8 mouse cellular contexts compared by ENCODE assay signal in genomic region chr14:46885429-46885755, GRCm38 (mm10). TPM values are rescaled to one million over a fixed set of nuclear protein-coding genes. Genes with fewer than 3 reads are reported as not detected.
A peak's percentile ranks its signal among the peaks of the same experiment; 100 is the strongest.
DNase-seq lines count a peak whose midpoint lies in the region; ATAC-seq lines count a peak whose summit lies in the region.

No protein-coding gene starts in this region.

- peak overlapping the region; percentile 67 for H3K4me3 ChIP-seq in kidney, embryonic 14.5 days (ENCODE audit: low read length)
- peak overlapping the region; percentile 76 for H3K4me3 ChIP-seq in forebrain, embryonic 10.5 days
- peak overlapping the region; percentile 70 for H3K4me3 ChIP-seq in intestine, embryonic 16.5 days (ENCODE audit: low read length)
- peak overlapping the region; percentile 55 for H3K4me3 ChIP-seq in neural tube, embryonic 12.5 days

- H3K27me3 ChIP-seq in kidney, embryonic 14.5 days (ENCODE audit: control insufficient read depth, insufficient read depth, low read length): no peaks in the 10 kb centered on the region
- H3K27me3 ChIP-seq in forebrain, embryonic 10.5 days (ENCODE audit: poor library complexity, severe bottlenecking): peaks cover 24% of the 10 kb centered on the region
- peaks cover 4% of the 10 kb centered on the region; the same call in 1 of the 2 replicates for H3K27me3 ChIP-seq in intestine, embryonic 16.5 days (replicated peaks; ENCODE audit: control insufficient read depth, insufficient read depth, low read length)
- H3K27me3 ChIP-seq in neural tube, embryonic 12.5 days (replicated peaks): peaks cover 7% of the 10 kb centered on the region

- H3K9me3 ChIP-seq in kidney, embryonic 14.5 days (ENCODE audit: control insufficient read depth, low read length): no peaks in the 10 kb centered on the region
- no peaks in the 10 kb centered on the region for H3K9me3 ChIP-seq in forebrain, embryonic 10.5 days
- H3K9me3 ChIP-seq in intestine, embryonic 16.5 days (ENCODE audit: control insufficient read depth, low read length): no peaks in the 10 kb centered on the region
- no peaks in the 10 kb centered on the region for H3K9me3 ChIP-seq in neural tube, embryonic 12.5 days

- H3K4me2 ChIP-seq in kidney, embryonic 14.5 days (replicated peaks; ENCODE audit: low read depth, low read length): peak overlapping the region; percentile 84
- H3K4me2 ChIP-seq in intestine, embryonic 16.5 days (ENCODE audit: low read depth, low read length): peak overlapping the region; percentile 99
- H3K4me2 ChIP-seq in neural tube, embryonic 12.5 days (replicated peaks): peak overlapping the region; percentile 97

- peaks cover 11% of the 10 kb centered on the region for H3K4me1 ChIP-seq in kidney, embryonic 14.5 days (ENCODE audit: control insufficient read depth, insufficient read depth, low read length)
- H3K4me1 ChIP-seq in forebrain, embryonic 10.5 days: peaks cover 55% of the 10 kb centered on the region
- peaks cover 19% of the 10 kb centered on the region for H3K4me1 ChIP-seq in intestine, embryonic 16.5 days (ENCODE audit: control insufficient read depth, insufficient read depth, low read length)
- H3K4me1 ChIP-seq in neural tube, embryonic 12.5 days: peaks cover 23% of the 10 kb centered on the region; the same call in 1 of the 2 replicates

- ATAC-seq in kidney, embryonic 14.5 days (ENCODE audit: low FRiP score, low TSS enrichment): no peak
- ATAC-seq in intestine, embryonic 16.5 days: no peak
- ATAC-seq in neural tube, embryonic 12.5 days (ENCODE audit: low FRiP score, low read depth): peak; percentile 4; the same call in 1 of the 2 replicates

- H3K36me3 ChIP-seq in kidney, embryonic 14.5 days (ENCODE audit: control insufficient read depth, insufficient read depth, low read length): no peaks in the 10 kb centered on the region
- peaks cover 13% of the 10 kb centered on the region for H3K36me3 ChIP-seq in forebrain, embryonic 10.5 days (replicated peaks)
- H3K36me3 ChIP-seq in intestine, embryonic 16.5 days (ENCODE audit: control insufficient read depth, insufficient read depth, low read length): no peaks in the 10 kb centered on the region
- no peaks in the 10 kb centered on the region; the same call in 1 of the 2 replicates for H3K36me3 ChIP-seq in neural tube, embryonic 12.5 days

- H3K9ac ChIP-seq in kidney, embryonic 14.5 days (ENCODE audit: low read depth, low read length): peak overlapping the region; percentile 61; the same call in 1 of the 2 replicates
- peak overlapping the region; percentile 78 for H3K9ac ChIP-seq in intestine, embryonic 16.5 days (ENCODE audit: low read depth, low read length)
- peak overlapping the region; percentile 70; the same call in 1 of the 2 replicates for H3K9ac ChIP-seq in neural tube, embryonic 12.5 days

- no peak for DNase-seq in kidney, postnatal 10 days
- DNase-seq in forebrain, embryonic 10.5 days (ENCODE audit: extremely low spot score, low spot score): no peak
- no peak for DNase-seq in T-cell, adult 2 months (ENCODE audit: low spot score)
- no peak for DNase-seq in frontal cortex, postnatal 25 days (ENCODE audit: low spot score in 2 of 2)
- DNase-seq in thymus, adult 18-20 months: no peak

- WGBS in kidney, embryonic 14.5 days: 1% methylated on average over 7 of the region's 7 CpGs
- 3% methylated on average over 7 of the region's 7 CpGs for WGBS in forebrain, embryonic 10.5 days
- 6% methylated on average over 7 of the region's 7 CpGs for WGBS in intestine, embryonic 16.5 days
- WGBS in neural tube, embryonic 12.5 days: 3% methylated on average over 7 of the region's 7 CpGs

- H3K27ac ChIP-seq in kidney, embryonic 14.5 days (ENCODE audit: low read depth, low read length): peak overlapping the region; percentile 78; the same call in 1 of the 2 replicates
- no peak overlapping the region for H3K27ac ChIP-seq in forebrain, embryonic 10.5 days
- peak overlapping the region; percentile 85 for H3K27ac ChIP-seq in intestine, embryonic 16.5 days (ENCODE audit: low read length)
- no peak overlapping the region for H3K27ac ChIP-seq in neural tube, embryonic 12.5 days

RNA-seq across cellular contexts. Expression of gene Samd4, which starts 2.7 kb away (rescaled TPM):
- polyA plus RNA-seq in kidney, embryonic 14.5 days (2014; fragmentation: Nextera tagmentation; extraction: Ambion mirVana): 2.6 and 2.9 TPM in 2 replicates
- 3.4 and 3.7 TPM in 2 replicates for polyA plus RNA-seq in forebrain, embryonic 10.5 days (2016; fragmentation: Nextera tagmentation; extraction: Ambion mirVana)
- polyA plus RNA-seq in intestine, embryonic 16.5 days (2015; fragmentation: Nextera tagmentation; extraction: Ambion mirVana): 4.2 and 4.7 TPM in 2 replicates
- polyA plus RNA-seq in neural tube, embryonic 12.5 days (2016; fragmentation: Nextera tagmentation; extraction: Ambion mirVana): 3.9 and 4.7 TPM in 2 replicates

RNA-seq across cellular contexts. Expression of gene Cgrrf1, which starts 53.5 kb away (rescaled TPM):
- polyA plus RNA-seq in kidney, embryonic 14.5 days (2014; fragmentation: Nextera tagmentation; extraction: Ambion mirVana): 30.6 and 38.6 TPM in 2 replicates
- polyA plus RNA-seq in forebrain, embryonic 10.5 days (2016; fragmentation: Nextera tagmentation; extraction: Ambion mirVana): 34.5 and 35.8 TPM in 2 replicates
- 21.9 and 24.0 TPM in 2 replicates for polyA plus RNA-seq in intestine, embryonic 16.5 days (2015; fragmentation: Nextera tagmentation; extraction: Ambion mirVana)
- polyA plus RNA-seq in neural tube, embryonic 12.5 days (2016; fragmentation: Nextera tagmentation; extraction: Ambion mirVana): 23.2 and 28.2 TPM in 2 replicates

Comparison
In these comparisons a context has a peak if more than half of its experiments do, and no peak if none do; other contexts are left out.
1. H3K27ac ChIP-seq: peak in kidney, embryonic 14.5 days (single experiment) and intestine, embryonic 16.5 days (single experiment); none in forebrain, embryonic 10.5 days (single experiment) and neural tube, embryonic 12.5 days (single experiment).
2. Peak in every context shown above with its lines, with median percentiles within 50 percentile points of each other: H3K4me2 ChIP-seq, H3K4me3 ChIP-seq and H3K9ac ChIP-seq.